Mouse (Mus musculus): ENCODE measurements around the gene Ccdc148. TPM values are rescaled to one million over a fixed set of nuclear protein-coding genes. Genes with fewer than 3 reads are reported as not detected.

Ccdc148 gene
- polyA plus RNA-seq, 1 experiment from 2014 or later: 2.7 TPM

- H3K9ac ChIP-seq (replicated peaks; ENCODE audit: low read length): no peak overlapping the region
- no peak overlapping the region for H3K4me3 ChIP-seq (replicated peaks; ENCODE audit: low read depth, low read length)
- H3K27ac ChIP-seq (replicated peaks; ENCODE audit: low read depth, low read length): no peak overlapping the region
- 38% methylated on average over 8 of the region's 8 CpGs for WGBS
- H3K4me2 ChIP-seq (ENCODE audit: low read length): no peak overlapping the region
- ATAC-seq (ENCODE audit: low FRiP score, low TSS enrichment) (no peak), DNase-seq (peak; percentile 25)
- H3K36me3 ChIP-seq (ENCODE audit: control insufficient read depth, insufficient read depth, low read length): no peaks in the 10 kb centered on the region
- no peaks in the 10 kb centered on the region for H3K4me1 ChIP-seq (ENCODE audit: control insufficient read depth, insufficient read depth, low read length)
- no peaks in the 10 kb centered on the region for H3K9me3 ChIP-seq (ENCODE audit: control insufficient read depth, low read length)
- H3K27me3 ChIP-seq (ENCODE audit: control insufficient read depth, insufficient read depth, low read length): no peaks in the 10 kb centered on the region
Measured at GRCm38 (mm10) chr2:59050245-59050824, 110.1 kb downstream of the Ccdc148 start.

- no peak overlapping the region for H3K27ac ChIP-seq (replicated peaks; ENCODE audit: low read depth, low read length)
- no peak overlapping the region for H3K9ac ChIP-seq (replicated peaks; ENCODE audit: low read length)
- no peaks in the 10 kb centered on the region for H3K9me3 ChIP-seq (ENCODE audit: control insufficient read depth, low read length)
- DNase-seq: no peak
- no peak for ATAC-seq (ENCODE audit: low FRiP score, low TSS enrichment)
- no peak overlapping the region for H3K4me3 ChIP-seq (replicated peaks; ENCODE audit: low read depth, low read length)
- 59% methylated on average over 4 of the region's 4 CpGs for WGBS
- no peaks in the 10 kb centered on the region for H3K27me3 ChIP-seq (ENCODE audit: control insufficient read depth, insufficient read depth, low read length)
- H3K4me1 ChIP-seq (ENCODE audit: control insufficient read depth, insufficient read depth, low read length): no peaks in the 10 kb centered on the region
- no peak overlapping the region for H3K4me2 ChIP-seq (ENCODE audit: low read length)
- no peaks in the 10 kb centered on the region for H3K36me3 ChIP-seq (ENCODE audit: control insufficient read depth, insufficient read depth, low read length)
Measured at GRCm38 (mm10) chr2:59049686-59050085, 110.8 kb downstream of the Ccdc148 start.

DNA sequence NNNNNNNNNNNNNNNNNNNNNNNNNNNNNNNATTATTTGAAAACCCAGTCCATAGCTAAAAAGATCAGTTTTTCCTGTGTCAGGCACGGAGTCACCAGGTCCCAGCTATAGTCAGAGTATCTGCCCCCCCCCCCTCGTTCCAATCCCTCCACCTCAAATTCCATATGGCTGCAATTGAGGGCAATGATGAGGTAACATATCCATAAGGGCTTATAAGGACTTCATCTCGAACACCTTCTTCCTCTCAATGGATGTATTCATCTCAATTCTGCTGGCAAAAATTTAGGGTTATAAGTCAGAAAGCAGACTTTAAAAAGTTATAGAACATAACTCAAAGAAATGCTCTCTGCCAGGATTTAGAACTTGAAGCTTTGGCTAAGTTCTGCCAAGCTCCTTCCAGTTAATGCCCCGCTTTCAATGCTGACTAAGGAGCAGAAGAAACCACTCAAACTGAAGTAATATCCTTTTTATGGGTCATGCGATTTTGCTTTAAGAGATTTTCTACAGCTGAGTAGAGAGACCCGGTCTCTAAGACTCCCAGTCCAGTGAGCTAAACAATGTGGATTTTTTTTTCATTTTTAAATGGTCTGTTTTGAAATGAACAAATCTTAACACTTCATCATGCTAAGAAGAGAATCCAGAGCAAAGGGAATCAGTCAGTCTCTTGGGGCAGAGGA lies 111.6 kb downstream of the Ccdc148 start:
- Histone ChIP-seq H3K4me3 (replicated peaks; ENCODE audit: low read depth, low read length) (no peak overlapping the region), H3K27me3 (ENCODE audit: control insufficient read depth, insufficient read depth, low read length) (no peaks in the 10 kb centered on the region), H3K4me2 (ENCODE audit: low read length) (no peak overlapping the region), H3K4me1 (ENCODE audit: control insufficient read depth, insufficient read depth, low read length) (no peaks in the 10 kb centered on the region), H3K9ac (replicated peaks; ENCODE audit: low read length) (no peak overlapping the region), H3K36me3 (ENCODE audit: control insufficient read depth, insufficient read depth, low read length) (no peaks in the 10 kb centered on the region), H3K9me3 (ENCODE audit: control insufficient read depth, low read length) (no peaks in the 10 kb centered on the region), H3K27ac (replicated peaks; ENCODE audit: low read depth, low read length) (no peak overlapping the region)
- DNase-seq (no peak), ATAC-seq (ENCODE audit: low FRiP score, low TSS enrichment) (no peak)
- WGBS: 67% methylated on average over 6 of the region's 6 CpGs

DNA sequence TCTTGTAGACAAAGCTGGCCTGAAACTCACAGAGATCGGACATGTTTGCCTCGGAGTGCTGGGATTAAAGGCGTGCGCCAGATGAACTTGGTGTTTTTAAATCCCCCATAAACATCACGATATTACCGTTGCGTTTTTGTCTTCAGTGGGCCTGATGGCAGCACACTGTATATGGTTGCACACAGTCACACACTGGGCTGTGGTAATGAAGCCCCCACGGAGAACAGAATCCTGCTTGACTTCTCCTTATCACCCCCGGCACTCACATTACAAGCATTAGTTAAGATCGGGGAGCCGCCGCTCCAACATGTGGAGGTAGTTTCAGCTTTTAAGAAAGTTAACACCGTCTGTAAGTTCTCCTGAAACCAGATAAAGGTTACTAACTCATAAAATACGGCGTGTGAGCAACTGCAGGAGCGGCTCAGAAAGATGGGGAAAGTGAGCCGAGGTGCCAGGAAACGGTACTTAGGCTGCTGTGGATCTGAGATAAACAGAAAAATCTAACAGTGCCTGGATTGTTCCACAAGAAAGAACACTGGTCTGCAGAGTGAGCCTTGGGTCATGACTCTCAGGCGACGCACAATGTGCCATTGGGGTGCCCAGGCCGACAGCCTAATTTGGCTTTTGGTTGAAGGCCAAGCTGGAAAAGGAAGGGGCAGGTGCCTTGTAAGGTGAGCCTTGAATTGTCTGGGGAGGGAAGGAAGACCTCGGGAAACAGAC lies 117.0 kb downstream of the Ccdc148 start:
- Histone ChIP-seq H3K27ac (replicated peaks; ENCODE audit: low read depth, low read length) (no peak overlapping the region), H3K27me3 (ENCODE audit: control insufficient read depth, insufficient read depth, low read length) (no peaks in the 10 kb centered on the region), H3K4me1 (ENCODE audit: control insufficient read depth, insufficient read depth, low read length) (no peaks in the 10 kb centered on the region), H3K4me3 (replicated peaks; ENCODE audit: low read depth, low read length) (no peak overlapping the region), H3K4me2 (ENCODE audit: low read length) (no peak overlapping the region), H3K9me3 (ENCODE audit: control insufficient read depth, low read length) (no peaks in the 10 kb centered on the region), H3K9ac (replicated peaks; ENCODE audit: low read length) (no peak overlapping the region), H3K36me3 (ENCODE audit: control insufficient read depth, insufficient read depth, low read length) (no peaks in the 10 kb centered on the region)
- ATAC-seq (ENCODE audit: low FRiP score, low TSS enrichment) (no peak), DNase-seq (no peak)
- WGBS: 86% methylated on average over 22 of the region's 22 CpGs

GRCm38 (mm10) chr2:59042616-59043015 lies 117.9 kb downstream of the Ccdc148 start:
- DNase-seq: no peak
- no peak overlapping the region for H3K4me3 ChIP-seq (replicated peaks; ENCODE audit: low read depth, low read length)
- H3K9me3 ChIP-seq (ENCODE audit: control insufficient read depth, low read length): no peaks in the 10 kb centered on the region
- no peak overlapping the region for H3K27ac ChIP-seq (replicated peaks; ENCODE audit: low read depth, low read length)
- no peaks in the 10 kb centered on the region for H3K27me3 ChIP-seq (ENCODE audit: control insufficient read depth, insufficient read depth, low read length)
- H3K9ac ChIP-seq (replicated peaks; ENCODE audit: low read length): no peak overlapping the region
- H3K36me3 ChIP-seq (ENCODE audit: control insufficient read depth, insufficient read depth, low read length): no peaks in the 10 kb centered on the region
- no peaks in the 10 kb centered on the region for H3K4me1 ChIP-seq (ENCODE audit: control insufficient read depth, insufficient read depth, low read length)
- no peak for ATAC-seq (ENCODE audit: low FRiP score, low TSS enrichment)
- no peak overlapping the region for H3K4me2 ChIP-seq (ENCODE audit: low read length)
- 65% methylated on average over 13 of the region's 13 CpGs for WGBS

GRCm38 (mm10) chr2:59036433-59036832 lies 124.0 kb downstream of the Ccdc148 start:
- 76% methylated on average over 6 of the region's 6 CpGs for WGBS
- Histone ChIP-seq H3K9ac (replicated peaks; ENCODE audit: low read length) (no peak overlapping the region), H3K27me3 (ENCODE audit: control insufficient read depth, insufficient read depth, low read length) (no peaks in the 10 kb centered on the region), H3K27ac (replicated peaks; ENCODE audit: low read depth, low read length) (no peak overlapping the region), H3K36me3 (ENCODE audit: control insufficient read depth, insufficient read depth, low read length) (no peaks in the 10 kb centered on the region), H3K4me3 (replicated peaks; ENCODE audit: low read depth, low read length) (no peak overlapping the region), H3K4me1 (ENCODE audit: control insufficient read depth, insufficient read depth, low read length) (no peaks in the 10 kb centered on the region), H3K4me2 (ENCODE audit: low read length) (no peak overlapping the region), H3K9me3 (ENCODE audit: control insufficient read depth, low read length) (no peaks in the 10 kb centered on the region)
- ATAC-seq (ENCODE audit: low FRiP score, low TSS enrichment) (no peak), DNase-seq (no peak)

DNA sequence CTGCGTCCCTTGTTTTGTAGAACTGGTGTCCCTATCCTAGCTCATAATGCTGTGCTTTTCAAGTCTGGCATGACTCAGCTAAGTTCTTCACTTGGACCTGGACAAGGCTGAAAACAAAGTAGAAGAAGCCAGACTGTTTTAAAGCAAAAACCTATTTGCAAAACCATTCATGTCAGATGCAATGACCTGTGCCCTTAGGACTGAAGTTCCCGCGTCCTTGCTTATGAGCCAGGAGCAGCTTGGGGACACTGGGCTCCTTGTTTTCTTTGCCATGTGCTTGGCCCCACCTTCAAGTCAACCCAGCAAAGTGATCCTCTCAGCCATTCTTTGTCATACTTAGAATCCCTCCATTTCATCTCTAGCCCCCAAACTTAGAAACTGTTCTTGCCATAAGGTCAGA lies 125.3 kb downstream of the Ccdc148 start:
- H3K9ac ChIP-seq (replicated peaks; ENCODE audit: low read length): no peak overlapping the region

GRCm38 (mm10) chr2:59034281-59034680 lies 126.2 kb downstream of the Ccdc148 start:
- ATAC-seq (ENCODE audit: low FRiP score, low TSS enrichment) (no peak), DNase-seq (no peak)
- H3K9ac ChIP-seq (replicated peaks; ENCODE audit: low read length): no peak overlapping the region
- no peaks in the 10 kb centered on the region for H3K27me3 ChIP-seq (ENCODE audit: control insufficient read depth, insufficient read depth, low read length)
- H3K36me3 ChIP-seq (ENCODE audit: control insufficient read depth, insufficient read depth, low read length): no peaks in the 10 kb centered on the region
- H3K4me2 ChIP-seq (ENCODE audit: low read length): no peak overlapping the region
- no peak overlapping the region for H3K4me3 ChIP-seq (replicated peaks; ENCODE audit: low read depth, low read length)
- 83% methylated on average over 6 of the region's 6 CpGs for WGBS
- no peaks in the 10 kb centered on the region for H3K4me1 ChIP-seq (ENCODE audit: control insufficient read depth, insufficient read depth, low read length)
- H3K9me3 ChIP-seq (ENCODE audit: control insufficient read depth, low read length): no peaks in the 10 kb centered on the region
- no peak overlapping the region for H3K27ac ChIP-seq (replicated peaks; ENCODE audit: low read depth, low read length)

More for the DNA sequence above, 125.3 kb downstream of the Ccdc148 start:
- H3K27ac ChIP-seq (replicated peaks; ENCODE audit: low read depth, low read length): no peak overlapping the region
- H3K4me3 ChIP-seq (replicated peaks; ENCODE audit: low read depth, low read length): no peak overlapping the region
- H3K4me2 ChIP-seq (ENCODE audit: low read length): no peak overlapping the region
- no peaks in the 10 kb centered on the region for H3K9me3 ChIP-seq (ENCODE audit: control insufficient read depth, low read length)
- H3K27me3 ChIP-seq (ENCODE audit: control insufficient read depth, insufficient read depth, low read length): no peaks in the 10 kb centered on the region
- no peaks in the 10 kb centered on the region for H3K36me3 ChIP-seq (ENCODE audit: control insufficient read depth, insufficient read depth, low read length)
- no peak for DNase-seq
- no peak for ATAC-seq (ENCODE audit: low FRiP score, low TSS enrichment)
- 85% methylated on average over 3 of the region's 3 CpGs for WGBS
- H3K4me1 ChIP-seq (ENCODE audit: control insufficient read depth, insufficient read depth, low read length): no peaks in the 10 kb centered on the region

DNA sequence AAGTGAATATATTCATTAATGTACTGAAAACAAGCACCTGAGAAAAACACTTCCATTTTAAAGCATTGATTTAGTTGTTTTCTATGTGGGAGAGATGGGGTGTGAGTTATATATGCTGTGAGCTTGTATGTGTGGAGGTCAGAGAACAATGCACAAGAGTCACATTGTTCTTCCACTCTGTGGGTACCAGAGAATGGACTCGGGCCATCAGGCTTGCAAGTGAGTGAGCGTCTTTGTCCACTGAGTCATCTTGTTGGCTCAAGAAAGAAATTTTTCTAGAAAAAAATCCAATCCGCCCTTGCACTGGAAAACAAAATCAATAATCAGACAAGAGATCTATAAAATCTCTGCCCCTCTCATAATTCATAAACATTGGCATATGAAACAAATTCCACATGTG lies 135.9 kb downstream of the Ccdc148 start:
- Histone ChIP-seq H3K9ac (replicated peaks; ENCODE audit: low read length) (no peak overlapping the region), H3K27me3 (ENCODE audit: control insufficient read depth, insufficient read depth, low read length) (no peaks in the 10 kb centered on the region), H3K9me3 (ENCODE audit: control insufficient read depth, low read length) (no peaks in the 10 kb centered on the region), H3K4me3 (replicated peaks; ENCODE audit: low read depth, low read length) (no peak overlapping the region), H3K4me1 (ENCODE audit: control insufficient read depth, insufficient read depth, low read length) (no peaks in the 10 kb centered on the region), H3K4me2 (ENCODE audit: low read length) (no peak overlapping the region), H3K36me3 (ENCODE audit: control insufficient read depth, insufficient read depth, low read length) (no peaks in the 10 kb centered on the region), H3K27ac (replicated peaks; ENCODE audit: low read depth, low read length) (no peak overlapping the region)
- ATAC-seq (ENCODE audit: low FRiP score, low TSS enrichment): no peak
- no peak for DNase-seq
- 88% methylated on average over 3 of the region's 3 CpGs for WGBS

Data from midbrain, embryonic 14.5 days (tissue).